Mouse (Mus musculus) liver, embryonic 12.5 days (tissue): ENCODE measurements around the gene Nhs. TPM values are rescaled to one million over a fixed set of nuclear protein-coding genes. Genes with fewer than 3 reads are reported as not detected.
"Not testable (repeated sequence)": the region's sequence is repeated elsewhere in the genome, so short reads cannot be mapped to it uniquely, and the experiment has no call there.

Experiments
- ATAC-seq: fragments of 200-750 bp; cut with Nextera tagmentation; 2 replicates; pipeline ENCODE4 v1.8.0; 2017; ENCODE audit warnings: moderate number of reproducible peaks, mild to moderate bottlenecking, moderate library complexity
- H3K27ac ChIP-seq: fragments of 300-500 bp; sonication (generic); 2 replicates; pipeline ENCODE4 v1.5.1; 2016; ENCODE audit warnings: mild to moderate bottlenecking
- H3K27me3 ChIP-seq: fragments of 300-500 bp; sonication (generic); replicated peaks from 2 replicates; pipeline ENCODE4 v1.6.1; 2016; ENCODE audit warnings: mild to moderate bottlenecking, moderate library complexity
- H3K36me3 ChIP-seq: fragments of 300-500 bp; sonication (generic); 2 replicates; pipeline ENCODE4 v1.6.1; 2016; ENCODE audit warnings: mild to moderate bottlenecking, moderate library complexity
- H3K4me1 ChIP-seq: fragments of 300-500 bp; sonication (generic); 2 replicates; pipeline ENCODE4 v1.6.1; 2016
- H3K4me2 ChIP-seq: fragments of 300-500 bp; sonication (generic); 2 replicates; pipeline ENCODE4 v1.6.1; 2016; ENCODE audit warnings: mild to moderate bottlenecking, moderate library complexity
- H3K4me3 ChIP-seq: fragments of 300-500 bp; sonication (generic); 2 replicates; pipeline ENCODE4 v1.5.1; 2016; ENCODE audit warnings: mild to moderate bottlenecking, moderate library complexity
- H3K9ac ChIP-seq: fragments of 300-500 bp; sonication (generic); 2 replicates; pipeline ENCODE4 v1.6.1; 2016; ENCODE audit warnings: mild to moderate bottlenecking, moderate library complexity
- H3K9me3 ChIP-seq: fragments of 300-500 bp; sonication (generic); replicated peaks from 2 replicates; pipeline ENCODE4 v1.6.1; 2016; ENCODE audit warnings: mild to moderate bottlenecking, moderate library complexity
- WGBS: fragments of 180-500 bp; shearing (Covaris S2); methylation state at CpG from one replicate; pipeline ENCODE4 v1.1.7; 2016; ENCODE audit not compliant: insufficient replicate concordance; 5-methylcytosine and 5-hydroxymethylcytosine counted together
- polyA plus RNA-seq: library from polyadenylated mRNA; unstranded; fragments of >200 nt; fragmentation: Nextera tagmentation; extraction: Ambion mirVana; gene quantifications from 2 replicates; pipeline ENCODE4 v1.2.1, GENCODE M21; 2016

Nhs gene
- polyA plus RNA-seq, 1 experiment from 2014 or later = 0.24 TPM

- no peak for ATAC-seq
- H3K9ac ChIP-seq = no peak overlapping the region
- H3K9me3 ChIP-seq = no peaks in the 10 kb centered on the region
- H3K4me2 ChIP-seq = no peak overlapping the region
- no peak overlapping the region for H3K27ac ChIP-seq
- H3K4me1 ChIP-seq = no peaks in the 10 kb centered on the region
- 62% methylated on average over 4 of the region's 4 CpGs for WGBS
- H3K27me3 ChIP-seq = no peaks in the 10 kb centered on the region; the same call in 1 of the 2 replicates
- H3K36me3 ChIP-seq = no peaks in the 10 kb centered on the region
- no peak overlapping the region for H3K4me3 ChIP-seq
Observed at GRCm38 (mm10) chrX:161853626-161854312, 305.8 kb downstream of the Nhs start.

- not testable (repeated sequence) for H3K4me1 ChIP-seq, H3K9me3 ChIP-seq, H3K4me2 ChIP-seq, H3K27me3 ChIP-seq, H3K27ac ChIP-seq, H3K4me3 ChIP-seq, ATAC-seq, H3K9ac ChIP-seq, H3K36me3 ChIP-seq
- 13% methylated on average over 2 of the region's 2 CpGs for WGBS
Observed at GRCm38 (mm10) chrX:161826186-161826585, 333.3 kb downstream of the Nhs start.

- Histone ChIP-seq H3K9ac (no peak overlapping the region), H3K27me3 (peaks cover 18% of the 10 kb centered on the region), H3K4me1 (no peaks in the 10 kb centered on the region), H3K36me3 (no peaks in the 10 kb centered on the region), H3K9me3 (no peaks in the 10 kb centered on the region), H3K27ac (no peak overlapping the region), H3K4me2 (no peak overlapping the region), H3K4me3 (no peak overlapping the region)
- no peak for ATAC-seq
- 20% methylated on average over 6 of the region's 6 CpGs for WGBS
Observed at GRCm38 (mm10) chrX:161790182-161790581, 369.3 kb downstream of the Nhs start.
